In the genomic region with DNA sequence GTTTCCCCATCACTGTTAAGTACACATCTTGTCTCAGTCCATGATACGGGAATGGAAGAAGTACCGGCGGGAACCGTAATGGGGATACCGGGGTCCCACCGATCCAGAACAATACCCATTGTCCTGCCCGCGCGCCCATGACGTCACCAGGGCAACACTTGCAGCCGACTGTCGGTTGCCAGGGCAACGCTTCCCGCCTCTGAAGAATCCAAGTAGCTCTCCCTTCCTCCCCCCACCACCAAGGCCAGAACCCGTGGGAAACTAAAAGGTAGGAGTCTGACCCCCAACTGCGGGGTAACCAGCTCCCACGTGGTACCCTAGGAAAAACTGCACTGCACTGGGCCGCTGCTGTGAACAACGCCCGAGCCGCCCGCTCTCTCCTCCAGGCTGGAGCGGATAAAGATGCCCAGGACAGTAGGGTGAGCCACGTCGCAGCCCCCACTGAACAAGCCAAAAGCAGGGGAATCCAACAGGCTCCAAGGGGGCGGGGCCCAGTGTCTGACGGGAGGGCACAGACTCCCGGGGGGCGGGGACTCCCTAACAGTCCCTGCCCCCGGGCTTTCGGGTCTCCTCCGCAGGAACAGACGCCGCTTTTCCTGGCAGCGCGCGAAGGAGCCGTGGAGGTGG, we compare ENCODE assay signal across 8 mouse cellular contexts. TPM values are rescaled to one million over a fixed set of nuclear protein-coding genes. Genes with fewer than 3 reads are reported as not detected.
DNase-seq lines count a peak whose midpoint lies in the region; ATAC-seq and TF ChIP-seq lines count a peak whose summit lies in the region.

No protein-coding gene starts in this region.

- WGBS in cerebellum, adult 2 months, result under 1% methylated on average over 38 of the region's 38 CpGs
- WGBS in forebrain, embryonic 16.5 days, result under 1% methylated on average over 38 of the region's 38 CpGs
- under 1% methylated on average over 38 of the region's 38 CpGs for WGBS in lung, adult 2 months
- WGBS in neural tube, embryonic 14.5 days, result under 1% methylated on average over 37 of the region's 38 CpGs

- peak; percentile 81 for ATAC-seq in forebrain, embryonic 16.5 days
- peak; percentile 77 for ATAC-seq in neural tube, embryonic 14.5 days (ENCODE audit: low read depth)

- peak overlapping the region; percentile 94 for H3K9ac ChIP-seq in forebrain, embryonic 16.5 days (replicated peaks; ENCODE audit: low read depth, low read length)
- H3K9ac ChIP-seq in neural tube, embryonic 14.5 days (replicated peaks; ENCODE audit: low read depth, low read length), result peak overlapping the region; percentile 83

- TF ChIP-seq CTCF in cerebellum, adult 2 months (IDR thresholded peaks at IDR 0.05; ENCODE audit: borderline replicate concordance, insufficient read depth, low read depth, low read length), result no peak
- TF ChIP-seq CTCF in lung, adult 2 months (IDR thresholded peaks at IDR 0.05; ENCODE audit: insufficient read depth, low read length), result no peak

- H3K9me3 ChIP-seq in forebrain, embryonic 16.5 days (ENCODE audit: control insufficient read depth, low read length), result no peaks in the 10 kb centered on the region
- H3K9me3 ChIP-seq in neural tube, embryonic 14.5 days (ENCODE audit: control insufficient read depth, low read length), result no peaks in the 10 kb centered on the region

- peaks cover 23% of the 10 kb centered on the region; the same call in 1 of the 2 replicates for H3K4me1 ChIP-seq in cerebellum, adult 2 months (ENCODE audit: control insufficient read depth, insufficient read depth, low read length)
- peaks cover 30% of the 10 kb centered on the region for H3K4me1 ChIP-seq in forebrain, embryonic 16.5 days (replicated peaks; ENCODE audit: control insufficient read depth, insufficient read depth, low read length)
- H3K4me1 ChIP-seq in lung, adult 2 months (ENCODE audit: control insufficient read depth, insufficient read depth, low read length), result peaks cover 19% of the 10 kb centered on the region
- H3K4me1 ChIP-seq in neural tube, embryonic 14.5 days (ENCODE audit: control insufficient read depth, insufficient read depth, low read length), result peaks cover 26% of the 10 kb centered on the region

- no peaks in the 10 kb centered on the region for H3K36me3 ChIP-seq in forebrain, embryonic 16.5 days (ENCODE audit: control insufficient read depth, insufficient read depth)
- H3K36me3 ChIP-seq in neural tube, embryonic 14.5 days (ENCODE audit: control insufficient read depth, insufficient read depth, low read length), result no peaks in the 10 kb centered on the region

- H3K4me3 ChIP-seq in cerebellum, adult 2 months (replicated peaks; ENCODE audit: insufficient read depth, low read depth, low read length), result peak overlapping the region; percentile 71
- H3K4me3 ChIP-seq in forebrain, embryonic 16.5 days (replicated peaks; ENCODE audit: low read length), result peak overlapping the region; percentile 85
- H3K4me3 ChIP-seq in lung, adult 2 months (replicated peaks; ENCODE audit: extremely low read depth, low read depth, low read length), result peak overlapping the region; percentile 78
- peak overlapping the region; percentile 70 for H3K4me3 ChIP-seq in neural tube, embryonic 14.5 days (ENCODE audit: low read depth, low read length)

- H3K27ac ChIP-seq in cerebellum, adult 2 months (ENCODE audit: insufficient read depth, low read length), result peak overlapping the region; percentile 81
- H3K27ac ChIP-seq in forebrain, embryonic 16.5 days (ENCODE audit: low read length), result peak overlapping the region; percentile 100
- peak overlapping the region; percentile 99 for H3K27ac ChIP-seq in neural tube, embryonic 14.5 days (ENCODE audit: low read depth, low read length)

- TF ChIP-seq POLR2A in cerebellum, adult 2 months (IDR thresholded peaks at IDR 0.05; ENCODE audit: borderline replicate concordance, insufficient read depth, low read length), result no peak
- TF ChIP-seq POLR2A in lung, adult 2 months (IDR thresholded peaks at IDR 0.05; ENCODE audit: borderline replicate concordance, extremely low read depth, low read depth, low read length), result no peak

- peak; percentile 92 for DNase-seq in MN1 (ENCODE audit: low spot score)
- peak; percentile 89 to 91 for DNase-seq in cerebellum, adult 2 months
- DNase-seq in heart, postnatal 4 days, result peak; percentile 90
- peak; percentile 88 to 89 for DNase-seq in layer of hippocampus, adult 8-10 months (ENCODE audit: low spot score in 2 of 2)
- DNase-seq in lung, adult 2 months, result peak; percentile 72
- DNase-seq in testis, postnatal 14 days (ENCODE audit: low spot score), result peak; percentile 88

- H3K4me2 ChIP-seq in forebrain, embryonic 16.5 days (ENCODE audit: low read length), result peak overlapping the region; percentile 91
- H3K4me2 ChIP-seq in neural tube, embryonic 14.5 days (ENCODE audit: low read depth, low read length), result peak overlapping the region; percentile 96

- H3K27me3 ChIP-seq in cerebellum, adult 2 months (ENCODE audit: control insufficient read depth, insufficient read depth, low read length), result no peaks in the 10 kb centered on the region
- no peaks in the 10 kb centered on the region for H3K27me3 ChIP-seq in forebrain, embryonic 16.5 days (replicated peaks; ENCODE audit: control insufficient read depth, insufficient read depth, low read length)
- H3K27me3 ChIP-seq in neural tube, embryonic 14.5 days (ENCODE audit: control insufficient read depth, insufficient read depth, low read length), result no peaks in the 10 kb centered on the region

RNA-seq across cellular contexts. Expression of gene Gpsm3, which starts 2.7 kb away (rescaled TPM):
- polyA plus RNA-seq in cerebellum, adult 2 months (2012; rRNA removed), result 2.6 and 3.1 TPM in 2 replicates
- 2.8 and 3.0 TPM in 2 replicates for polyA plus RNA-seq in forebrain, embryonic 16.5 days (2015; fragmentation: Nextera tagmentation; extraction: Ambion mirVana)
- 1 to 10 TPM; 3.9 to 4.4 TPM for total RNA-seq in heart, postnatal 4 days (2021)
- total RNA-seq in layer of hippocampus, adult 8-10 months (2022), result 1 to 10 TPM in 3 of 4 experiments, under 1 TPM in 1; 0.61 to 9.8 (median 5.5) TPM
- polyA plus RNA-seq in lung, adult 2 months (2012; rRNA removed), result 32.2 and 35.6 TPM in 2 replicates
- 1.4 and 3.7 TPM in 2 replicates for polyA plus RNA-seq in neural tube, embryonic 14.5 days (2014; fragmentation: Nextera tagmentation; extraction: Ambion mirVana)

RNA-seq across cellular contexts. Expression of gene Pbx2, which starts 4.2 kb away (rescaled TPM):
- polyA plus RNA-seq in cerebellum, adult 2 months (2012; rRNA removed), result 69.5 and 72.3 TPM in 2 replicates
- polyA plus RNA-seq in forebrain, embryonic 16.5 days (2015; fragmentation: Nextera tagmentation; extraction: Ambion mirVana), result 5.3 and 7.6 TPM in 2 replicates
- 10 to 100 TPM; 34.6 to 39.5 TPM for total RNA-seq in heart, postnatal 4 days (2021)
- total RNA-seq in layer of hippocampus, adult 8-10 months (2022), result 10 to 100 TPM; 54.3 to 76.6 (median 66.8) TPM
- polyA plus RNA-seq in lung, adult 2 months (2012; rRNA removed), result 87.8 and 88.3 TPM in 2 replicates
- polyA plus RNA-seq in neural tube, embryonic 14.5 days (2014; fragmentation: Nextera tagmentation; extraction: Ambion mirVana), result 7.7 and 8.2 TPM in 2 replicates

RNA-seq across cellular contexts. Expression of gene Ager, which starts 10.8 kb away (rescaled TPM):
- polyA plus RNA-seq in cerebellum, adult 2 months (2012; rRNA removed), result 1.4 and 1.8 TPM in 2 replicates
- 1.5 and 1.6 TPM in 2 replicates for polyA plus RNA-seq in forebrain, embryonic 16.5 days (2015; fragmentation: Nextera tagmentation; extraction: Ambion mirVana)
- 1 to 10 TPM; 1.6 TPM for total RNA-seq in heart, postnatal 4 days (2021)
- total RNA-seq in layer of hippocampus, adult 8-10 months (2022), result 1 to 10 TPM in 1 of 4 experiments, under 1 TPM in 3; 0.51 to 1.5 (median 0.88) TPM
- 1,792 and 1,921 TPM in 2 replicates for polyA plus RNA-seq in lung, adult 2 months (2012; rRNA removed)
- polyA plus RNA-seq in neural tube, embryonic 14.5 days (2014; fragmentation: Nextera tagmentation; extraction: Ambion mirVana), result 1.2 and 1.4 TPM in 2 replicates

RNA-seq across cellular contexts. Expression of gene Rnf5, which starts 16.6 kb away (rescaled TPM):
- polyA plus RNA-seq in cerebellum, adult 2 months (2012; rRNA removed), result 125 and 137 TPM in 2 replicates
- 292 and 328 TPM in 2 replicates for polyA plus RNA-seq in forebrain, embryonic 16.5 days (2015; fragmentation: Nextera tagmentation; extraction: Ambion mirVana)
- 10 to 100 TPM; 40.6 to 40.8 TPM for total RNA-seq in heart, postnatal 4 days (2021)
- 10 to 100 TPM; 74.7 to 84.0 (median 76.3) TPM for total RNA-seq in layer of hippocampus, adult 8-10 months (2022)
- polyA plus RNA-seq in lung, adult 2 months (2012; rRNA removed), result 52.0 and 83.7 TPM in 2 replicates
- polyA plus RNA-seq in neural tube, embryonic 14.5 days (2014; fragmentation: Nextera tagmentation; extraction: Ambion mirVana), result 213 and 221 TPM in 2 replicates

RNA-seq across cellular contexts. Expression of gene Agpat1, which starts 17.2 kb away (rescaled TPM):
- 172 and 179 TPM in 2 replicates for polyA plus RNA-seq in cerebellum, adult 2 months (2012; rRNA removed)
- 93.7 and 104 TPM in 2 replicates for polyA plus RNA-seq in forebrain, embryonic 16.5 days (2015; fragmentation: Nextera tagmentation; extraction: Ambion mirVana)
- total RNA-seq in heart, postnatal 4 days (2021), result 10 to 100 TPM; 59.3 to 62.4 TPM
- total RNA-seq in layer of hippocampus, adult 8-10 months (2022), result 100 to 1,000 TPM; 138 to 163 (median 151) TPM
- 172 TPM in 2 replicates for polyA plus RNA-seq in lung, adult 2 months (2012; rRNA removed)
- 103 and 108 TPM in 2 replicates for polyA plus RNA-seq in neural tube, embryonic 14.5 days (2014; fragmentation: Nextera tagmentation; extraction: Ambion mirVana)

Comparison
In these comparisons a context has a peak if more than half of its experiments do, and no peak if none do; other contexts are left out.
1. Peak in every context shown above with its lines: DNase-seq, ATAC-seq, H3K4me3 ChIP-seq and H3K27ac ChIP-seq.
2. RNA of gene Ager, which starts 10.8 kb away (polyA plus RNA-seq): 1,792 to 1,921 TPM in lung, adult 2 months; 1.5 to 1.6 TPM in forebrain, embryonic 16.5 days, 1.2 to 1.4 TPM in neural tube, embryonic 14.5 days and 1.4 to 1.8 TPM in cerebellum, adult 2 months; every median in the first group is over 100 times any median in the second.